Mouse (Mus musculus) liver, embryonic 11.5 days (tissue): ENCODE measurements around the gene Arih1. TPM values are rescaled to one million over a fixed set of nuclear protein-coding genes. Genes with fewer than 3 reads are reported as not detected.
"Not testable (repeated sequence)": the region's sequence is repeated elsewhere in the genome, so short reads cannot be mapped to it uniquely, and the experiment has no call there.

Experiments used
- ATAC-seq: fragments of 200-750 bp; cut with Nextera tagmentation; replicated peaks from 2 replicates; pipeline ENCODE4 v1.8.0; 2017; ENCODE audit warnings: moderate number of reproducible peaks, mild to moderate bottlenecking, moderate TSS enrichment, moderate library complexity; ENCODE audit not compliant: low FRiP score
- DNase-seq: peaks from one replicate; pipeline ENCODE4 v3.0.0-alpha.2; 2017; ENCODE audit warnings: low spot score
- H3K27ac ChIP-seq: fragments of 300-500 bp; sonication (generic); 2 replicates; pipeline ENCODE4 v1.5.1; 2014; ENCODE audit warnings: mild to moderate bottlenecking, low read depth, low read length, control low read depth
- H3K27me3 ChIP-seq: fragments of 300-500 bp; sonication (generic); replicated peaks from 2 replicates; pipeline ENCODE4 v1.6.1; 2014; ENCODE audit warnings: low read length, mixed read lengths; ENCODE audit not compliant: control insufficient read depth, insufficient read depth
- H3K36me3 ChIP-seq: fragments of 300-500 bp; sonication (generic); 2 replicates; pipeline ENCODE4 v1.6.1; 2014; ENCODE audit warnings: mild to moderate bottlenecking, low read length, moderate library complexity, mixed read lengths; ENCODE audit not compliant: control insufficient read depth, insufficient read depth
- H3K4me1 ChIP-seq: fragments of 300-500 bp; sonication (generic); replicated peaks from 2 replicates; pipeline ENCODE4 v1.6.1; 2014; ENCODE audit warnings: low read length, mixed read lengths; ENCODE audit not compliant: control insufficient read depth, insufficient read depth
- H3K4me2 ChIP-seq: fragments of 300-500 bp; sonication (generic); 2 replicates; pipeline ENCODE4 v1.6.1; 2014; ENCODE audit warnings: mild to moderate bottlenecking, control low read depth, moderate library complexity
- H3K4me3 ChIP-seq: fragments of 300-500 bp; sonication (generic); 2 replicates; pipeline ENCODE4 v1.5.1; 2014; ENCODE audit warnings: low read depth, low read length, control low read depth
- H3K9ac ChIP-seq: fragments of 300-500 bp; sonication (generic); 2 replicates; pipeline ENCODE4 v1.6.1; 2014; ENCODE audit warnings: low read depth, low read length, control low read depth
- H3K9me3 ChIP-seq: fragments of 300-500 bp; sonication (generic); 2 replicates; pipeline ENCODE4 v1.6.1; 2016; ENCODE audit warnings: low read length, inconsistent platforms, mixed read lengths; ENCODE audit not compliant: control insufficient read depth
- WGBS: fragments of 180-500 bp; shearing (Covaris S2); extraction: QIAGEN DNeasy Blood & Tissue Kit; methylation state at CpG from one replicate; pipeline ENCODE4 v1.1.7; 2014; 5-methylcytosine and 5-hydroxymethylcytosine counted together
- polyA plus RNA-seq: library from polyadenylated mRNA; unstranded; fragments of >200 nt; fragmentation: Nextera tagmentation; extraction: Ambion mirVana; gene quantifications from 2 replicates; pipeline ENCODE4 v1.2.1, GENCODE M21; 2014

Gene Arih1
- polyA plus RNA-seq, 1 experiment from 2014 or later, result 13.2 TPM

- DNase-seq (no peak), ATAC-seq (no peak)
- WGBS, result 85% methylated on average over 9 of the region's 9 CpGs
- Histone ChIP-seq H3K4me2 (no peak overlapping the region), H3K27me3 (no peaks in the 10 kb centered on the region), H3K36me3 (no peaks in the 10 kb centered on the region), H3K27ac (no peak overlapping the region), H3K4me1 (no peaks in the 10 kb centered on the region), H3K9me3 (peaks cover 6% of the 10 kb centered on the region; the same call in 1 of the 2 replicates), H3K9ac (no peak overlapping the region), H3K4me3 (no peak overlapping the region)
These were observed 116.8 kb downstream of the Arih1 start for GRCm38 (mm10) chr9:59369646-59370045.

GRCm38 (mm10) chr9:59369220-59369619, 117.2 kb downstream of the Arih1 start:
- peaks cover 6% of the 10 kb centered on the region; the same call in 1 of the 2 replicates for H3K9me3 ChIP-seq
- H3K4me1 ChIP-seq, result no peaks in the 10 kb centered on the region
- no peaks in the 10 kb centered on the region for H3K27me3 ChIP-seq
- H3K9ac ChIP-seq, result no peak overlapping the region
- no peak overlapping the region for H3K4me2 ChIP-seq
- whole genome bisulfite sequencing, result 63% methylated on average over 5 of the region's 5 CpGs
- DNase-seq (no peak), ATAC-seq (no peak)
- H3K4me3 ChIP-seq, result no peak overlapping the region
- H3K36me3 ChIP-seq, result no peaks in the 10 kb centered on the region
- no peak overlapping the region for H3K27ac ChIP-seq

DNA sequence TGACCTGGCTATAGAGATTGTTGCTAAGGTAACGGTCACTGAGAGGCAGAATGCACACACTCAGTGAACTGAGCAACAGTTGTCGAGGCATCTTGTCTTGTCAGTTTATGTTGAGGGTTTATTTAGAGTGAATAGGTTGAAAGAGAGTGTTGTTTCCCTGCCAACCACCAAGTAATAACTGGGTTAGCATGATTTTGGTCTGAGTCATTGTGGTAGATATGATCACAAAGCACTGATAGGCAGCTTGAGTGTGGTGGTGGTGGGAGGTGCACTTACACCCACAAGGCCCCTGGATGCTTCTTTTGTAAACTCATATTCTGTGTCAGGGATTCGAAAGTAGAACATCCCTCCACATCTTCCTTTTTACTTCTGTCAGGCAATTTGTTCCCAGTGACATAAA, 125.9 kb downstream of the Arih1 start:
- H3K27ac ChIP-seq, H3K9me3 ChIP-seq, H3K4me3 ChIP-seq, H3K36me3 ChIP-seq, DNase-seq, H3K27me3 ChIP-seq, H3K9ac ChIP-seq, H3K4me2 ChIP-seq, H3K4me1 ChIP-seq, ATAC-seq: not testable (repeated sequence)
- WGBS, result 64% methylated on average over 1 of the region's 3 CpGs

GRCm38 (mm10) chr9:59358041-59358440, 128.4 kb downstream of the Arih1 start:
- H3K4me1 ChIP-seq, H3K4me2 ChIP-seq, DNase-seq, H3K9me3 ChIP-seq, H3K4me3 ChIP-seq, H3K9ac ChIP-seq, H3K36me3 ChIP-seq, H3K27ac ChIP-seq, ATAC-seq, H3K27me3 ChIP-seq: not testable (repeated sequence)
- 38% methylated on average over 1 of the region's 1 CpGs for WGBS

DNA sequence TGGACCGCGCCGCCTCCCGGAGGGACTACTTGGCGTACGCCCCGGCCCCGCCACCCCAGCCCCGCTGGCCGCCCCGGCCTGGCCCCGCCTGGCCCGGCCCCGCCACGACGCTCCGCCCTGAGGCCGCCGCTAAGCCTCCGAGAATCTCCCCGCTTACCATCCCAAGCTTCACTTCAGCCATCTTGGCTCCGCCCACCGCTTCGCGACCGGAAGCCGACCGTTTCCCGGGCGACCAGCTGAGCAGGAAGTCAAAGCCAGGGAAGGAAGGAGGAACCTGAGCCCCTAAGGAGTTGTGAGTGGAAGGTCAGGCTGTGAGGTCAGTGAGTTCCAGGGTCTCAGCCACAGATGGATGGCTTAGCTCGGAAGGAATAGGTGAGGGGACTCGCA, 133.2 kb downstream of the Arih1 start, which contains the start of gene Bbs4:
Gene Bbs4, minus strand, starts transcription at position 256 of the 387 bp plus-strand sequence.
- DNase-seq (peak; percentile 93), ATAC-seq (peak; percentile 98)
- H3K4me3 ChIP-seq, result peak within 1 kb of the TSS; percentile 69
- H3K27ac ChIP-seq, result peak within 1 kb of the TSS; percentile 65; the same call in 1 of the 2 replicates
- H3K4me1 ChIP-seq, result peaks cover 4% of the 10 kb centered on the region; the same call in 1 of the 2 replicates
- peak within 1 kb of the TSS; percentile 75 for H3K4me2 ChIP-seq
- whole genome bisulfite sequencing, result under 1% methylated on average over 32 of the region's 32 CpGs
- no peaks in the 10 kb centered on the region for H3K9me3 ChIP-seq
- peak within 1 kb of the TSS; percentile 70 for H3K9ac ChIP-seq
- H3K27me3 ChIP-seq, result no peaks in the 10 kb centered on the region
- no peaks in the 10 kb centered on the region for H3K36me3 ChIP-seq

GRCm38 (mm10) chr9:59352586-59353252, 133.7 kb downstream of the Arih1 start:
- Histone ChIP-seq H3K27ac (peak overlapping the region; percentile 65; the same call in 1 of the 2 replicates), H3K27me3 (no peaks in the 10 kb centered on the region), H3K9ac (peak overlapping the region; percentile 70), H3K9me3 (no peaks in the 10 kb centered on the region), H3K36me3 (no peaks in the 10 kb centered on the region), H3K4me2 (peak overlapping the region; percentile 75), H3K4me3 (peak overlapping the region; percentile 69), H3K4me1 (peaks cover 4% of the 10 kb centered on the region; the same call in 1 of the 2 replicates)
- ATAC-seq (peak; percentile 18; the same call in 1 of the 2 replicates), DNase-seq (no peak)
- WGBS, result 15% methylated on average over 15 of the region's 15 CpGs

DNA sequence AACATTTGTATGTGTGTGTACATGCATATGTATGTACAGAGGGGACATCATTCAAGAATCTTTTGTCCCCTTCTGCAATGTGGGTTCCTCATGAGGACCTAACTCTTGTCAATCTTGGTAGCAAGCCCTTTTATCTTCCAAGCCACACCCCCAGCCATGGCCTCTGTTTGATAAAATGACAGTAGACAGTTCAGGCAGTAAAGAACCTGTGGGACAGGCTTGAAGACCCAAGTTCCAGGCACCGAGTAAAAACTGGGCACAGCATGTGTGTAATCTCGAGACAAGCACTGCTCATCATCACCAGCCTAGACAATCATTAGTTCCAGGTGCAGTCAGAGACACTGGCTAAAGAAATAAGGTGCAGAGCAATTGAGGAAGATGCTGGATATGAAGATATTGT, 140.2 kb downstream of the Arih1 start:
- Histone ChIP-seq H3K9ac (no peak overlapping the region), H3K9me3 (no peaks in the 10 kb centered on the region), H3K4me2 (no peak overlapping the region), H3K27me3 (no peaks in the 10 kb centered on the region), H3K4me1 (0 out of 2 replicates have a peak, but pooled peaks cover 4% of the 10 kb centered on the region), H3K36me3 (no peaks in the 10 kb centered on the region), H3K27ac (no peak overlapping the region), H3K4me3 (no peak overlapping the region)
- ATAC-seq, result no peak
- WGBS, result 29% methylated on average over 2 of the region's 2 CpGs
- DNase-seq, result no peak

DNA sequence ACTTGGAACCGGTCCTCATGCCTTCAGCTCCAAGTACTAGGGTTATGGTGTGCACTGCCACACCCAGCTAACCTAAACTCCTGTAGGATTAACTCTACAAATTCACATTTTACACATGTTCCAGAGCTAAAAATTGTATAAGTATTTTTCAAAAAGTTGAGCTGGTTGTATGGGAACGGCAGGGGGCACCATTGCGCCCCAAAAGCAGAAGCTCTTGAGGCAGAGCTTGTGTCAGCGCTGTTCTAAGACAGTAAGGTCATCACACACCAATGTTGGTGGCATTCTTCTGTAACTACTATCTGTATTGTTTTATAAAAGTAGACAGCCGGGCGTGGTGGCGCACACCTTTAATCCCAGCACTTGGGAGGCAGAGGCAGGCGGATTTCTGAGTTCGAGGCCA, 146.4 kb downstream of the Arih1 start:
- DNase-seq, result no peak
- no peak overlapping the region for H3K4me2 ChIP-seq

GRCm38 (mm10) chr9:59339107-59339506, 147.3 kb downstream of the Arih1 start:
- Histone ChIP-seq H3K36me3 (no peaks in the 10 kb centered on the region), H3K9me3 (no peaks in the 10 kb centered on the region), H3K27me3 (no peaks in the 10 kb centered on the region), H3K9ac (no peak overlapping the region), H3K27ac (no peak overlapping the region), H3K4me3 (no peak overlapping the region), H3K4me2 (no peak overlapping the region), H3K4me1 (peaks cover 6% of the 10 kb centered on the region)
- WGBS, result 91% methylated on average over 5 of the region's 5 CpGs
- DNase-seq (no peak), ATAC-seq (no peak)

More for the DNA sequence above, 146.4 kb downstream of the Arih1 start:
- Histone ChIP-seq H3K9ac (no peak overlapping the region), H3K4me1 (peaks cover 6% of the 10 kb centered on the region), H3K4me3 (no peak overlapping the region), H3K36me3 (no peaks in the 10 kb centered on the region), H3K27me3 (no peaks in the 10 kb centered on the region), H3K9me3 (no peaks in the 10 kb centered on the region), H3K27ac (no peak overlapping the region)
- 69% methylated on average over 8 of the region's 9 CpGs for WGBS
- no peak for ATAC-seq
